Mouse (Mus musculus) testis, adult 2 months (tissue): ENCODE measurements around the gene Capn5. TPM values are rescaled to one million over a fixed set of nuclear protein-coding genes. Genes with fewer than 3 reads are reported as not detected.

ENCODE experiments used
- H3K27ac ChIP-seq: fragments of 200-500 bp; 2 replicates; pipeline ENCODE4 v1.5.1; 2012; ENCODE audit warnings: low read depth, low read length; ENCODE audit not compliant: control insufficient read depth, insufficient read depth
- H3K27me3 ChIP-seq: fragments of 200-500 bp; 2 replicates; pipeline ENCODE4 v1.6.1; 2012; ENCODE audit warnings: mild to moderate bottlenecking, low read length, moderate library complexity; ENCODE audit not compliant: control insufficient read depth, insufficient read depth
- H3K36me3 ChIP-seq: fragments of 200-500 bp; 2 replicates; pipeline ENCODE4 v1.6.1; 2012; ENCODE audit warnings: mild to moderate bottlenecking, low read length; ENCODE audit not compliant: control insufficient read depth, insufficient read depth
- H3K4me1 ChIP-seq: fragments of 200-500 bp; 2 replicates; pipeline ENCODE4 v1.6.1; 2012; ENCODE audit warnings: low read length; ENCODE audit not compliant: control insufficient read depth, insufficient read depth
- H3K4me3 ChIP-seq: fragments of 200-500 bp; 2 replicates; pipeline ENCODE4 v1.5.1; 2012; ENCODE audit warnings: low read depth, mild to moderate bottlenecking, low read length, moderate library complexity, mixed read lengths; ENCODE audit not compliant: control insufficient read depth
- CTCF ChIP-seq: fragments of 200-500 bp; IDR thresholded peaks from 2 replicates; pipeline ENCODE4 v1.5.1; 2012; ENCODE audit warnings: low read depth, mild to moderate bottlenecking, inconsistent platforms, low read length, moderate library complexity; ENCODE audit not compliant: control insufficient read depth, insufficient read depth, insufficient replicate concordance
- POLR2A ChIP-seq: fragments of 200-500 bp; IDR thresholded peaks from 2 replicates; pipeline ENCODE4 v1.6.1; 2012; ENCODE audit warnings: low read depth, mild to moderate bottlenecking, inconsistent platforms, low read length, moderate library complexity; ENCODE audit not compliant: control insufficient read depth
- polyA plus RNA-seq: library from polyadenylated mRNA; depleted of rRNA; stranded (reverse); fragments of >200 nt; gene quantifications from 2 replicates; pipeline ENCODE4 v1.2.3, GENCODE M21; 2012

The Capn5 gene
- polyA plus RNA-seq, 1 experiment, result 0.85 TPM

DNA sequence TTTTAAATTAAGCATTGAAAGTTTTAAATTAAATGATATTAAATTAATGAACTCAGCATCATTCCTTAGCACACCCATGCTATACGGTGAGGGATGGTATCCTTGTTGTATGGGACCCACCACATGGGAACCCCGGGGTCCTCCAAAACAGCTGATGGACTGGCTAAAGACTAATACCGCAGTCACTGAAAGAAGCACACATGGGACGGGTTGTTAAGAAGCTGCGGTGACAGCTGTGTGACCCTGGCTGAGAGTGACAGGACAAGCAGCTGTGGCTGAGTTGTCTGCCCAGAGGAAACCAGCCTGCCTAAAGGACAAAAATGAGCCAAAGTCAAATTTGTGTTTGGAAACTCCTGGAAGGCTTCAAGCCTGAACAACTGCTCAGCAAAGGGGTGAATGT is 24.2 kb downstream of the Capn5 start:
- Histone ChIP-seq H3K36me3 (no peaks in the 10 kb centered on the region), H3K4me1 (peaks cover 5% of the 10 kb centered on the region), H3K4me3 (no peak overlapping the region), H3K27ac (no peak overlapping the region), H3K27me3 (no peaks in the 10 kb centered on the region)
- TF ChIP-seq CTCF, result no peak
- TF ChIP-seq POLR2A, result no peak

DNA sequence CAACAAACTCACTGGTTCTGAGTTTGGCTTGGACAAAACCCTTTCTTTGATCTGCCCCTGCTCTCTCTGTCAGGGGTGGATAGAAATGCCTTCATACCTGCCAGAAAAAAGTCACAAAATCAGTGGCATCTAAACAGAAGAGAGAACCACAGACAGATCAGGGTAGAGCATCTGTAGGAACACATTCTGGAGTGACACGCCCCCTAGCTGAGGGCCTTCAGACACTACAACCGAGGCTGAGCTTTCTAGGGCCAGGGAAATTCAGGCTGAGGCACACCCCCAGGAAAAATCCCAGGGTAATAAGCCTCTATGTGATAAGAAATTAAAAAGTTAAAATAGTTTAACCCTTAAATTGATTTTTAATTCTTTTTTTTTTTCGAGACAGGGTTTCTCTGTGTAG is 24.7 kb downstream of the Capn5 start:
- Histone ChIP-seq H3K27me3 (no peaks in the 10 kb centered on the region), H3K36me3 (no peaks in the 10 kb centered on the region), H3K27ac (no peak overlapping the region), H3K4me1 (peaks cover 5% of the 10 kb centered on the region), H3K4me3 (no peak overlapping the region)
- TF ChIP-seq CTCF (no peak), POLR2A (no peak)

GRCm38 (mm10) chr7:98152400-98152799 is 25.7 kb downstream of the Capn5 start:
- no peaks in the 10 kb centered on the region for H3K36me3 ChIP-seq
- no peaks in the 10 kb centered on the region for H3K27me3 ChIP-seq
- TF ChIP-seq POLR2A (no peak), CTCF (no peak)
- H3K4me1 ChIP-seq, result peaks cover 5% of the 10 kb centered on the region
- no peak overlapping the region for H3K4me3 ChIP-seq
- H3K27ac ChIP-seq, result no peak overlapping the region

GRCm38 (mm10) chr7:98150525-98150924 is 27.5 kb downstream of the Capn5 start:
- TF ChIP-seq CTCF (peak; percentile 23; the same call in 1 of the 2 replicates), POLR2A (no peak)
- Histone ChIP-seq H3K4me3 (no peak overlapping the region), H3K36me3 (no peaks in the 10 kb centered on the region), H3K4me1 (no peaks in the 10 kb centered on the region), H3K27me3 (no peaks in the 10 kb centered on the region), H3K27ac (no peak overlapping the region)

GRCm38 (mm10) chr7:98149802-98150201 is 28.3 kb downstream of the Capn5 start:
- no peaks in the 10 kb centered on the region for H3K4me1 ChIP-seq

GRCm38 (mm10) chr7:98148721-98149407 is 29.2 kb downstream of the Capn5 start:
- H3K27ac ChIP-seq, result no peak overlapping the region
- no peaks in the 10 kb centered on the region for H3K4me1 ChIP-seq

More at GRCm38 (mm10) chr7:98149802-98150201, 28.3 kb downstream of the Capn5 start:
- Histone ChIP-seq H3K36me3 (no peaks in the 10 kb centered on the region), H3K4me3 (no peak overlapping the region), H3K27ac (no peak overlapping the region), H3K27me3 (no peaks in the 10 kb centered on the region)
- no peak for TF ChIP-seq CTCF

DNA sequence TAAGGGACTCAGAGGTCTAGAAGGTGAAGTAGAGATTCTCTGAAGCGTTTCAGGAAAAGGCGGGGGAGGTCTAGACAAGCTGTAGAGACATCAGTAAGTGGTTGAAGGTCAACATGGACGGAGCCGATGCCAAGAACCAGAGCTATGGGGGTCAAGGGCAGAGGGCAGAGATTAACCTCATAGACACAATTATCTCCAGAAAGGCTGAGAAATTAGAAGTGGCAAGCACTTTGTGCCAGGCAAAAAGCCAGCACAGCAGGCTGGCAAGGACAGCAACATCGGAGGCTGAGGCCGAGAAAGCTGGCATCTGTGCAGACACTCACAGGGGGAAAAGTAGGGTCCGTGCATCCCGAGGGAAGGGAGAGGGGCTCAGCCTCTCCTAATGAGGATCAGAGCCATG is 30.3 kb downstream of the Capn5 start:
- Histone ChIP-seq H3K36me3 (no peaks in the 10 kb centered on the region), H3K27me3 (no peaks in the 10 kb centered on the region), H3K4me3 (no peak overlapping the region), H3K27ac (no peak overlapping the region), H3K4me1 (no peaks in the 10 kb centered on the region)
- TF ChIP-seq CTCF (no peak), POLR2A (no peak)

More at GRCm38 (mm10) chr7:98148721-98149407, 29.2 kb downstream of the Capn5 start:
- Histone ChIP-seq H3K36me3 (no peaks in the 10 kb centered on the region), H3K4me3 (no peak overlapping the region), H3K27me3 (no peaks in the 10 kb centered on the region)
- TF ChIP-seq POLR2A (no peak), CTCF (no peak)
